Mouse (Mus musculus): ENCODE data around the gene Acadl.

DNA sequence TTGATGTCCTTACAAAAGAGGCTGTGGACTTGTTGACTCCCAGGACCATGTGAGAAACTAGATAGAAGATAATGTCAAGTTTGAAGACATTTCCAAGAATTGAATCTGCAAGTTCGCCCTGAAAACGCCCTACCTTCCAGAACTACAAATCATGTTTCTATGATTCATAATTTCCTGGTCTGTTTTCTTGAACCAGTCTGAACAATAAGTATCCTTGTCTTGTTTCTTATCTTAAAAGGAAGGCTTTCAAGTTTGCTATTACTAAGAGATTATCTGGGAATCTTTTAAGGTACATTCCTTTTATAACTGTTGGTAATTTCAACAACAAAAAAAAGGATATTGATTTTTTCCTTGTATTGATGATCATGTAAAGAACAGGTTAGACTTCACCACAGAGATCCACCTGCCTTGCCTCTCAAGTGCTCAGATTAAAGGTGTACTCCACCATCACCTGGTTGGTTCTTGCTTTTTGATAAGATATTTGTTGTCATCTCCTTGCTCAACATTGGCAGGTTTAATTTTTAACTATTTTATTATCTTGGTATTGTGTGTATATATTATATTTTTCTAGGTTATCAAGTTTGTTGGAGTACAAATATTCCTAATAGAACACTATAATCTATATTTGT, 70.1 kb downstream of the Acadl start:
- TF ChIP-seq GATA1 (IDR thresholded peaks at IDR 0.05; ENCODE audit: borderline replicate concordance, low read length) (no peak), FLI1 (IDR thresholded peaks at IDR 0.05; ENCODE audit: low read length) (no peak)
